Mouse (Mus musculus): ENCODE results near the gene Gins1. TPM values are rescaled to one million over a fixed set of nuclear protein-coding genes. Genes with fewer than 3 reads are reported as not detected.

The Gins1 gene
- polyA plus RNA-seq (2012; fragmentation: generic; extraction: Trizol) = 1 to 10 TPM; 5.8 to 6.9 TPM

DNA sequence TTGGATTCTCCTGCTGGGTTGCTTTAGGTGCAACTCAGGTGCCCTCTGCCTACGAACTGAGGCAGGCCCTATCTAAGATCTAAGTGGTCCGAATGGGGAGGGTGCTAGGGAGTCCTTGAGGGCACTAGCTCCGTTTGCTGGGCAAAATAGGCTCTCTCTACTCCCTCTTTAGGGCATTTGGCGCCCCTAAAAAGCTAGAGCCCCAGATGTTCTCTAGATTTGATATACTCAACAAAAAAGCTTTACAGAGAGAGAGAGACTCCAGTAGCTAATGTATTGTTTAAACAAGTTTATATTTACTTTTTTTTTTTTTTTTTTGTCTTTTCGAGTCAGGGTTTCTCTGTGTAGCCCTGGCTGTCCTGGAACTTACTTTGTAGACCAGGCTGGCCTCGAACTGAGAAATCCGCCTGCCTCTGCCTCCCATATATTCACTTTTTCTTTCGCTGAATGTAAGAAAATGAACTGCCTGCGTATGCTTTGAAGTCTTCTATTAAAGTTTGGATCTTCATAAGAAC is at the start of gene Gins1:
Gene Gins1 (plus strand): TSS at position 465 of the 515 bp plus-strand sequence.

DNA sequence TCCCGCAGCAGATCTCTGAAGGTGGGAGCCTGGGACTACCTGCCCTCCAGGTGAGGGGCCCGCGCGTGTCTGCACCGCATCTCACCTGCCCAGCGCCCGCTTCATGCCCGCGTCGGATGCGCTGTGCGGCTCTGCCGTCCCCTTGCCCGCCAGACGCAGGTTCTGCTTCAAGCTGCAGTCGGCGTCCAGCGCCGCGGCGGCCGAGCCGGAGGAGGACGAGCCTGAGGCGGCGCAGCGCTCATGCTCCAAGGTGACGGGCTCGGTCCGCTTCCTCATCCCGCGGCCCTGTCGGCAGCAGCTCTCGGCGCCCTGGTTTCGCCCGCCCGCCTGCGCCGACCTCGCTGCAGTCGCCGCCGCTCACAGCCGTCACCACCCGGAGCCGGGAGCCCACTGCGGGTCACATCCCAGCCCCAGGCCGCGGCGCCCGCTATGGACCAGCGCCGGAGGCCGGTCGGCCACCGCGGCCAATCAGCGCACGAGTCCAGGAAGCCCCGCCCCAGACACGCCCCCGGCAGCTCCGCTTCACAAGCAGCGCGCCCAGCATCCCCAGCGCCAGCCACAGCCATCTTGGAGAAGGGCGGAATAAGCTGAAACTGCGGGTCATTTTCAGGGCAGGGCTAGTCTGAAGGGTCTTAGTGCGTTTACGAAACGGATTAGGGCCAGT is 796 bp upstream of the Gins1 start, which contains the start of gene Abhd12:
Gene Abhd12 (minus strand): TSS at position 470 of the 664 bp plus-strand sequence.

Other genes with a start within 250 kb of the Gins1 start
- gene Acss1, start 236.9 kb upstream of the Gins1 start, polyA plus RNA-seq (2012; fragmentation: generic; extraction: Trizol) = not detected
- not detected for gene Vsx1, start 216.0 kb upstream of the Gins1 start, polyA plus RNA-seq (2012; fragmentation: generic; extraction: Trizol)
- 1 to 10 TPM; 8.2 to 9.0 TPM for gene Entpd6, start 156.4 kb upstream of the Gins1 start, polyA plus RNA-seq (2012; fragmentation: generic; extraction: Trizol)
- gene Pygb, start 118.7 kb upstream of the Gins1 start, polyA plus RNA-seq (2012; fragmentation: generic; extraction: Trizol) = 10 to 100 TPM; 17.5 to 58.5 TPM
- gene Abhd12, start 659 bp upstream of the Gins1 start, polyA plus RNA-seq (2012; fragmentation: generic; extraction: Trizol) = 10 to 100 TPM; 54.2 to 67.4 TPM
- 1 to 10 TPM in 1 of 2 experiments, under 1 TPM in 1; 0.49 to 5.7 TPM for gene Ninl, start 134.0 kb downstream of the Gins1 start, polyA plus RNA-seq (2012; fragmentation: generic; extraction: Trizol)
- gene Nanp, start 134.0 kb downstream of the Gins1 start, polyA plus RNA-seq (2012; fragmentation: generic; extraction: Trizol) = 1 to 10 TPM; 1.1 to 6.1 TPM
- gene Gm14151, start 186.9 kb downstream of the Gins1 start, polyA plus RNA-seq (2012; fragmentation: generic; extraction: Trizol) = not detected
- not detected for gene Gm14147, start 192.8 kb downstream of the Gins1 start, polyA plus RNA-seq (2012; fragmentation: generic; extraction: Trizol)

All from C3H10T1/2 (cell line).